Mouse (Mus musculus): ENCODE data around the gene Gm20388.

Gm20388 gene

DNA sequence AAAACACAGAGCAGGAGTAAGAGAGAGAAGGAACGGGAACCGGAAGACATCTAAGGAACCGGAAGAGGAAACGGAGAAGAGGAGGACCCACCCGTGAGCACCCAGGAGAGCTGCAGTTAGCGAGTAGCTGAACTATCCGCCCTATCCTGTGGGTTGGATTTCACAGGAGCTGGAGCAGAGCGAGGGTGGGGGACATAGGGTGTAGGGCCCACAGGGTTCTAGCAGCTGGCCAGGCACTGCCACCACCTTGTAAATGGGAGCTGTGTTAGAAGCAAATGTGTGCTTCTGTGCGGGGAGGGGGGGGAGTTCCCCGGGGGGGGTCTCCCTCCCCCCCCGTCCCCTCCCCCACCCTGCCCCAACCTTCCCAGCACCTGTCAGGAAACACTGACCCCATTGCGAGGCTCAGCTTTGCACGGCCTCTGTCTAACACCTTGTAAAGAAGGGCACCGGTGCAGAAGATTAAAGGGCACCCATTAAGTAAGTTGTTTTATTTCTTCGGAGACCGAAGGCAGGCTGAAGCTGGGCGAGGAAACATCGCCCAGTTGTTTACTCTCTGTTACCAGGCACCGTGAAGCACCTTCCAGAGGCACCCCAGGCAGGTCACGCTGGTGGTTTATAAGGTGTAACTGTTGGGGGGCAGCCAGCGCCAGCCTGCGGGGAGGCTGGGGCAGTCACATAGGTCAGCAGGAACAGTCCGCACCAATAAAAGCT, 1573.6 kb downstream of the Gm20388 start:
- DNase-seq: no peak

DNA sequence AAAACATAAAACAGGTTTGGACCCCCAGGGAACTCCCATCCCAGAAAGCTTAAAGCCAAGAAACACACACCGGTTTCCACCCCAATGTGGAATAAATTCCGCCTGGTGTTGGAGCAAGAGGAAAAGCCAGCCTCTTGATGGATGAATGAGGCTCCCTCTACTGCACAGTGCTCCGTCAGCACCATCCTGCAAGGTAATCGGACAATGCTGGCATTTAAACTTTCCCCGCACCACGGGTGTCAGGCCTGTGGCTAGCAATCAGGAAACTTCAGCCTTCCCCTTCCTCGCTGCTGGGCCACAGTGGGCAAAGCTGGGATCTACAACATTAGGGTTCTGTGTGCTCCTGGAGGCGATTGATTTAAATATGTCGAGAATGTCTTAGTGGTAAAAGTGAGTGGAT, 1581.0 kb downstream of the Gm20388 start:
- no peak for DNase-seq

DNA sequence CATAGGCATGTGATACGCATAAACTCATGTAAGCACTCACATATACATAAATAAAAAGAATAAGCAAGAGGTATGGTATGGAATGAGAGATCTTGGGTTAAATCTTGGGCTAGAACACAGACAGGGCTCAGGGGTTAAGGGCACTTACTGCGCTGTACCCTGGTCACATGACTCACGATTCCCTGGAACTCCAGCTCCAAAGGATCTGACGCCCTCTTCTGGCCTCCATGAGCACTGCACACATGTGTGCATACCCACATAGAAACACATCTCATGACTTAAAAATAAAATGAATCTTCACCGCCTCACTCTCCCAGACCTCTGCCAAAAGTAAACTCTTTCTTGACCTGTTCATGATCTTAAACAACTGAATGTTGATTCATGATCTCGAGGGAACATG, 1587.0 kb downstream of the Gm20388 start:
- no peak for DNase-seq

DNA sequence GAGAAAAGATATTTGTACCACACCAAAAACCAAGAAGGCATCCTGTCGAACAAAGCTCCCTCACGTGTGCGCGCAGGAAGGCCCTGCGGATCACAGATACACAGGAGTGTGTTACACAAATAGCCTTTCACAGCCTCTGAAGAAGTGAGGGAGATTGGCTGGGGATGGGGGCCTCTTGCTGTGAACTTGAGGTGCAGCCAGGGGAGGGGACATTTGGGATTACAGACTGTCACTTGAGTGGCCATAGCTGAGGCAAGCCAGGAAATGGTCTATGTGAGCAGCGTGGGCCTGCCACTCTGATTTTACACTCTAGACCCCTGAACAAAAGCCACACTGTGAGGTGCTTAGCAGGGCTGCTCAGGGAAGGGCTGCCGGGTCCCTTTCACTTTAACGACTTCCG, 1601.1 kb downstream of the Gm20388 start:
- no peak for DNase-seq

DNA sequence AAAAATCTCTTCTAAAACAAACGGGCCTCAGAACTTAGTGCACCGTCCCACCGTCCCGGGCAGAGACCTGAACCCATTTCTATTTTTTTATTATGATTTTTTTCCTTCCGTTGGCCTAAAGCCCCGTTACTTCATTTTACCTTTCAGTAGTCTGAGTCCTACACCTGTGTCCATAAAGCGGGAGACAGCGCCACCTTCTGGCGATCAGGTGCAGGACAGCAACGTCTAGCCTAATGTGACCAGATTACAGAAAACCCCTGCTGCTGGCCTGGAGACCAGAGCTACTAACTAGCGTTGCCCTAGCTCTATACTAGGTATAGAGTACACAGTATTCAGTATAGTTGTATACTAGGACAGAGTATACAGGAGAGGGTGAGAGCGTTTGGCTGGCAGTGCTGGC, 1602.8 kb downstream of the Gm20388 start:
- DNase-seq: peak; percentile 81 to 82

DNA sequence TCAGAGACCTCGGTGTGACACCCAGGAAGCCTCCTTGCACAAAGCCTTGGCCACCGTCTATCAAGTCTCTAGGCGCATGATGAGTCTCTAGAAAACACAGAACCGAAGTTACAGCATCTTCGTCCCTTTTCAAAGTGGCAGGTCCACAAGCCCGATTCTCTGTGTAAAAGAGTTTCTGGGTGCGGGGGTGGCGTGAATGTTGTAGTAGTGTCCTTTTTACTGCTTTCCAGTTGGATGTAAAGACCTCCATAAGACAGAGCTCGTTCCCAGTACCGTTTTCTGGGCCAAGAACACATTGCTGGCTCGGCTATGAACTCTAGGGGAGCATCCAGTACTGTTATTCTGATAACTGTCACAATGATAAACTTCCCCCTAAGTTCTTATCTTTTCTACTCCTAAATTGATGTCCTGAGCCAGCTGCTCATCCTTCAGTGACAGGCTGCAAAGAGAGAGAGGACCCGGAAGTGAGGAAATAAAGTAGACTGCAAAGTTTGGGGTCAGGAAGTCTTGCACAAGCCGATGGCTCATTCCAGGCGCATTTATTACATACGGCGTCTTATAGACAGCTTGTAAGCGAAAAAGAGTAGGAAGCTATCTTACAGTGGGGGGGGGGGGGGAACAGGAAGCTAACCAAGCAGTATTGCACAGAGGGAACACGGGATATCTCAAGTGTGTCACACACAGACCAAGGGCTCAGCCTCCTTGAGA, 1614.6 kb downstream of the Gm20388 start:
- no peak for DNase-seq

DNA sequence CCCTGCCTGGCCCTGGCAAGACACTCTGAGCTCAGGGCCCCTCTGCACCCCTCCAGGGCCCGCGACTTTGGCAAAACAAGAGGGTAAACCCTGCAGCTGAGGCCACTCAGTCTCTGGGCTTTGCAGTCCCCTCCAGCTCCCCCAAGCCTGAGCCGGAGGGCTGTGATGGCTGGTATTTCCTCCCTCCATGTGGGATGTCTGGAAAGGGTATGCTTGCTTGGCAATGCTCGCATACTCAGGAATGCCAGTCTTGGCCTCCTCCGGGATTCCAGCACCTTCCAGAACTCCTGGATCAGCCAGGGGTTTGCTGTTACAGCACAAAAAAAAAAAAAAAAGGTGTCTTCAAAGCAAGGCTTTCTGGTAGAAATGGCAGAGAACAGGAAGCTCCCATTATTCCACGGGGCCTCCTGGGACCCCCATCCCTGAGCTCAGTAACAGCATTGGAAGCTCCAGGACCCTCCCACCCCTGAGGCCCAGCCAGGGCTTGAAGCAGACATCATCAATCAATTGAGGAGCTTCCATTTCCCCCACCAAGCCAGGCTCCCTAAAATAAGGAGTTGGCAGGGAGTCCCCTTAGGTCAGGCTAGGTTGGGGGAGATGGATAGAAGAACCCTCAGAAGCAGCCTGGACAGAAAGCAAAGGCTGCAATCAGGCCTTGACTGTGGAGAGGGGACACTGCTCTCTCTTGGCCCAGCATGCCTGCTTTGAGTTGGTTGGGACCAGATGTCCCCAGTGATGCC, 1616.3 kb downstream of the Gm20388 start:
- DNase-seq: no peak

DNA sequence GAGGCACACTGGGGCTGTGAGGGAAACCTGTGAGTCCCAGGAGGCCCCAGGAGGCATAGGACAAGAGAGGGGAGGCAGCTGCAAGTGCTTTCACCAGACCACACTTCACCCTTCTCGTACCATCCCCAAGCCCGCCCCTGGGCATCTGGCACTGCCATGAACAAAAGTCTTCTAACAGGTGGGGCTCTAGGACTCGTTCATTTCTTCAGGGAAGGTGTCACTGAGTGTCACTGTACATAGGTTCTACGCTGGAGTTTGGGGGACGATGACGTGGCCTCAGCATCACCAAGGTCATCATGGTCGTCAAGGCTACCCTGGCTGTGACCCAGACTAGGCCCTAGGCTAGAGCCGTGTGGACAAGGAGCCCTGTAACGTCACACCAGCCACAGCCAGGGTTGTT, 1617.1 kb downstream of the Gm20388 start:
- no peak for DNase-seq

DNA sequence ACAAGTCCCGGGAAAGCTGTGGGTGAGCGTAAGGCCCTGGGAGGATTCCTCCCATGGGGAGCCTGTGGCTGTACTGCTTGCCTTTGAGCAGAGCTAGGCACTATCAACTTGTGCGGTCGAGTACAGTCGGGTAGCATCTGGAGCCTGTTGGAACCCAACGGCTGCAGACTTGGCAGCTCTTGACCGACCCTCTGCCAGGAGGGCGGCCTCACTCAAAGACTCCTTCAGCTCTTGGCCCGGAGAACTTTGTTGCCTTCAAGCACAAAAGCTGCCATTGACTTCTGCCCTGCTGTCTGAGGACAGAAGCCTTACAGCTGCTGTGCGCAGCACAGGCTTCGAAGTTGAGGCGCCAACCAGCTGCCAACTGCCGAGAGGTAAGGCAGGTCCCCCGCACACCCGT, 1618.1 kb downstream of the Gm20388 start:
- DNase-seq: no peak

DNA sequence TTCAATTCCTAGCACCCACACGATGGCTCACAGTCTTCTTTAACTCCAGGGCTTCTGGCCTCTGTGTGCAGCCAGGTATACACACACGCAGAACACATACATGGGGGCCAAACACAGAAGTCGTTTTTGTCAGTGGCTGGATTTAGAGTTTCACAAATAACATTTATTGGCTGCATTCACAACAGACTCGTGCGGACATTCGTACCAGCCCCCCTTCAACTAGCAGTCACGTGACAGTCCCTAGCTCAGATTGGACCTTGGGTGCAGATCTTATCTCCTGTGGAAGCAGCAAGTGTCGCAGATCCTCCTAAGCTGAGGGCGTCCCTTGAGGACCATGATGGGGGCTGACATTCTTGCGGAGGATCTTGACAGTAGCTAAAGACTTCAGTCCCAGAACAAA, 1620.0 kb downstream of the Gm20388 start:
- no peak for DNase-seq

DNA sequence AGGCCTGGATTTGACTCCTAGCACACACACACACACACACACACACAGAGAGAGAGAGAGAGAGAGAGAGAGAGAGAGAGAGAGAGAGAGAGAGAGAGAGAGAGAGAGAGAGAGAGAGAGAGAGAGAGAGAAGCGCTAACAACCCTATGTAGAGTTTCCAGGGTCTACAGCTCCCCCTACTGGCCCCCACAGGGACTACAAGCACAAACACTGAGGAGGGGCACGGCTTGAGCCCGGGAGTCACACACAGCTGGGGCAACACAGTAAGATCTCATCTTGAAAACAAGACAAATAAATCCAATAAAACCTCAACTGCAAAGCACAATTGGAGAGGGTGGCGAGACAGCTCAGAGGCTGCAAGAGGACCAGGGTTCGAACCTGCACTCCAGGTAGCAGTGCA, 1621.7 kb downstream of the Gm20388 start:
- DNase-seq: peak; percentile 53 to 59

DNA sequence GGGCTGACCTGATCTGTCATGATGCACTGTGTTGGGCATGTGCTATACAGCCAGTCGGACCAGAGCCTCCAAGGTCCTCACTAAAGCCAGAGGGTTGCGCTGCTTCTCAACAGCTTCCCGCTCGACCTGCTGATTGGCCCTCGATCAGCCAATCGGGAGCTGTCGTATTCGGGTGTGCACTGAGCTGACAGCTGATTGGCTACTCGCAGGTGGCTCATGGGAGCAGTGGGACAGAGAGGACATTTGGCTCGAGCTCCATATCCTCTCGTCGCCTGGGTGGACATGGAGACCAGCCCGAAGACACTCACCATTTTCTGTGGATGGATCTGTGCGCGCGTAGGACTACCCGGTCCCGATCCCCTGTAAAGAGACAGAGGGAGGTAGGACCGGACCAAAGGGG, 1631.2 kb downstream of the Gm20388 start:
- DNase-seq: no peak

DNA sequence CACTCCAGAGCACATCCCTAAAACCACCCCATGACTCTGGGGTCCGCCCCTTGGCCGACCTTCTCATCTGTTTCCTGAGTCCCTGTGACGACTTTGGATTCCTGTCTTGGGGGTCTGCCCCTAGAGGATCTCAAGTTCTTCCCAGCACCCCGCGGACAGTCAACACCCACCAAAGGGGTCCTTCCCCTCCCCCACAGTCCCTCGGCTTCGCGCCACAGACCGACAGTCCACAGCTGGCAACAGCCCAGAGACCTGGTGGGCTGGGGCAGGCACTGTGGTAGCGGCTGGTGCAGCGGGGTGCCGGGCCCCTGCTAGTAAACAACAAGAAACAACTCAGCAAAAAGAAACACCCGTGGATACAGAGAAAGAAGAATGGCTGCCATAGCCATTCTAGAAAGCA, 1632.3 kb downstream of the Gm20388 start:
- no peak for DNase-seq

DNA sequence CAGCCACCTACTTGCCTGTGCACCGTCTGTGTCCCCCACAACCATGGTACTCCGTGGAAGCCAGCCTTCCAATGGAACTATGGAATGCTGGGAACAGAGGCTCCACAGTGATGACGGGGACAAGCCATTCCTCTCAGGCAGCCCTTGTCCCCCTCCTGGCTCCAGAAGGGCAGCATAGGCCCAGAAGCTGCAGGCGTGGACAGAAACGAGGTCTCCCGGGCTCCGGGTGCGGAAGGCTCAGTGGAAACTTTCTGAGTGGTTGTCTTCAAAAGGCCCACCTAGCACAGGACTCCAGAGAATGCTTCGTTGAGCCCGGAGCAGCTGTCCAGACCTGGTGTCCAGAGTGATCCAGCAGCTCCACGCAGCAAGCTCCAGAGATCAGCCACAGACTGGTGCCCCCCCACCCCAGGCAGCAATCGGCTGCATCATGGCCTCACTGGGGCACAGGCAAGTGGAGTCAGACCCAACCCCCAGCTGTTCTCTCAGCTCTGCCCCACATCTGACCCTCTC, 1633.7 kb downstream of the Gm20388 start, which contains the start of gene 1700018B08Rik:
Gene 1700018B08Rik, minus strand, starts transcription at position 45 of the 510 bp plus-strand sequence.
- DNase-seq: no peak

DNA sequence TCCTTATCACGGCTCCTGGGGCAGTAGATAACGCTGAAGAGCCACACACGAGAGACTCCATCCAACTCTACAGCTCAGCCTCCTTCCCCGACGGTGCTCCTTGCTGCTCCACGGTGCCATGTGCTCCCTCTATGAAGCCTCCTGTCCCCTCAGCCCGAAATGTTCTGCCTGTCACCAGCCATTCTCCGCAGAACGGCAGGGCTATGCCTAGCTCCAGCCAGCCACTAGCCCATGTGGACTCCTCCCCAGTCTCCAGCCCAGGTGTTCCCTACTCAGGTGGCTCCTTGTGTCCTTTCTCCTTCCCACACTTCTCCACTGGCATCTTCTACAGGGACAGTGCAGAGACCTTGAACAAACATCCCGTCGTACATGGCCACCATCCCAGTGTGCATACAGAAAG, 1634.3 kb downstream of the Gm20388 start:
- no peak for DNase-seq

DNA sequence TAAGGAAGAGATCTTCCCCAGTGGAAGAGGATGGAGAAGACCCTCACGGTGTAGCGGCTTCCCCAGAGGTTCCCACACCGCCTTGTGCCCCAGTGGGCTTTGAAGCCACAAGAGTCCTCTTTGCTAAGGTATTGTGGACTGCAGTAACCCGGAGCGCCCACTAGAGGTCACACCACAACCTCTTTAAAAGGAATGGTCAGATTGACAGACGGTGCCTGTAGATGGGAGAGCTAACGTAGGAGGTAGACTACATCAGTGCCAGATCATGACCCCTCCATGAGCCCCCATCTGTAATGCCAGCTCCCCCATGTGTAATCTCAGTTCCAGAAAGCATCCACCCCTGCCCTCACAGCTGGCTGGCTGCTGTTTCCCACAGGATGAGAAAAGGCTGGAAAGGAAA, 1636.5 kb downstream of the Gm20388 start:
- DNase-seq: peak; percentile 79 to 80

DNA sequence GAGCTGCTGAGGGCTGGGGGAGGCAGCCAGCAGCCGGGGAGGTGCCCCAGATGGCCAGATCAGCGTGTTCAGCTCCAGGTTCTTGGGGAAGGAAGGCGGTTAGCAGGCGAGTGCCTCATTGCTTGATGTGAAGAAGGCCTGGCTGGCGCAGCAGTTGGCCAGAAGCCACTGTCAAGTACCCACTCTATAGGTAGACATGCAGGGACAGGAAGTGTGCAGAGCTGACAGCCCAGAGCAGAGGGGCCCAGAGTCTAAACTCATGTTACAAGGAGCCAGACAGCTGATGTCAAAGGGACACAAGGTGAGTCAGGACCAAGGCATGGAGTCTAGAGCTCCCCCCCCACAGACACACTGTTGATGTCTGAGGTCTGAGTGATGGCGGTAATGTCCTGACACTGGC, 1639.4 kb downstream of the Gm20388 start:
- no peak for DNase-seq

DNA sequence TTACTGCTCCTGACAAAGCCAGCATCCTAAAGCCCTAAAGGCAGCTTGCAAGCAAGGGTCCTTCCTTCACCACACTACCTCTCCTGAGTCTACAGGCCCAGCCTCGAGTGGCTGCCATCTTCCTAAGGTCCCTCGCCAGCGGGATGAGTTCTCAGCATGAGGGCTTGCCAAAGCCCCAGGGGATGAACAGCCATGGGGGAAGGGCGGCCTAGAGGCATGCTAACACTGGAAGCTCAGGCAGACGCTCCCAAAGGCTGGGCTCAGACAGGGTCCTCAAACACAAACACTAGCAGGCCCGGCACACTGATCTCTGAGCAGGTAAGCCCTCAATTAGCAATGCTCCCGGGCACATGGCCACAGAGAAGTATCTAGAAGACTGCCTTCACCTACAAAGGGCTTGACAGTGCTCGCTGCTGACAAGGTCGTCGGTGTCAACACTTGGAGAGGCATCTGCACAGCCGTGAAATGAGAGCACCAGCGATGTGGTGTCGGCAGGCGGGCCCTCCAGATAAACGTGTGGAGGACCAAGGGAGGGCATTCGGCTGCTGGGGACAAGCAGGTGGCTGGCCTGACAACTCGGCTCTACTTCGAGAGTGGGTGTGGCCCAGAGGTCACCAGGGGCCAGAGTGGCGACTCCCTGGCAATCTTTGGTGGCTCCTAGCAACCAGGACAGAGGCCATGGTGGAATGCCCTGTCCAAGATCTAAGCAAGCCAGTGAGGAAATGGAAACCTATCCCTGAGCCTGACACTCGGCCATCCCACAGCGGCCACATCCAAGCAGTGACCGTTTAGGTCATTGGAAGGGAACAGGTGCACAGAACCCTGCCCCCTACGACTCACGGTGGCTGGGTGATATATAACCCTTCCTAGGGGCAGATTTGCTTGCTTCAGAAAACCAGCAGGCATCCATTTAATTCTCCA, 1640.7 kb downstream of the Gm20388 start:
- DNase-seq: no peak

DNA sequence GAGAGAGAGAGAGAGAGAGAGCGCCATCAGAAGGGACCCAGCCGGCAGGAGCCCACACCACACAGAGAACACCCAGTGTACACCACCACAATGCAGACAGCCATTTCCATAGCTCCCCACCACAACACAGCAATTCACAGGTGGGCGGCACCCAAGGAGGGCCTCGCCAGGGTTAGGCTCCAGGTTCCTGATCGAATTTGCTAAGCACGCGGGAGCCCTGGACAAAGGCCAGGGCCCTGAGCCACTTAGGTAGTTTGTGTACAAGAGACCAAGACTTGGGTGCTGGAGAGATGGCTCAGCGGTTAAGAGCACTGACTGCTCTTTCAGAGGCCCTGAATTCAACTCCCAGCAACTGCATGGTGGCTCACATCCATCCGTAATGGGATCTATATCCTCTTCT, 1641.9 kb downstream of the Gm20388 start:
- no peak for DNase-seq

DNA sequence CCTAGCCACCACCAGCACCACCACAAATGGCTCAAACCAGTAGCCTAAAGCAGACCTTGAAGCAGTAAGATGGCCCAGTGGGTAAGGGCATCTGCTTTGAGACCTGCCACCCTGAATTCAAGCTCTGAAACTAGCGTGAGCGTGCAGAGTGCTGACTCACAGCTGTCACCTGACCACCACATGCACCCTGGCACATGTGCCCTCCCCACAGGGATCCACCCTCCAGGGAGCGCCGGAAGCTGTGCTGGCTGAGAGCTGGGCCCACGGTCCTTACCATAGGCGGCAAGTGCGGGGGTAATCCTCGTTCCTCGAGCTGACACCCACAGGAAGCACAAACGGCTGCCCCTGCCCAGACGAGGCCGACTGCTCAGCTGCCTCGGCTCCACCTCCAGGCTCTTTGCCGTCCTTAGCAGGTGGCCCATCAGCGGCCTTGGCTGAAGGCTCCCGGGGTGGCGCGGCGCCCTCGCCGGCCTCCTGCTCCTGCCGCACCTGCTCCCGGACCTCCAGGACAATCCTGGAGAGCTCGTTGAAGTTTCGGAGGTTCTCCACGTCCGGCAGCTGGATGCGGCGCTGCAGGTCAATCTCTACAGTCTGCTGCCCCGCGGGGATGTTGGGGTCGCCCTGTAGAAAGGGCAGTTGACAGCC, 1643.3 kb downstream of the Gm20388 start:
- DNase-seq: no peak

DNA sequence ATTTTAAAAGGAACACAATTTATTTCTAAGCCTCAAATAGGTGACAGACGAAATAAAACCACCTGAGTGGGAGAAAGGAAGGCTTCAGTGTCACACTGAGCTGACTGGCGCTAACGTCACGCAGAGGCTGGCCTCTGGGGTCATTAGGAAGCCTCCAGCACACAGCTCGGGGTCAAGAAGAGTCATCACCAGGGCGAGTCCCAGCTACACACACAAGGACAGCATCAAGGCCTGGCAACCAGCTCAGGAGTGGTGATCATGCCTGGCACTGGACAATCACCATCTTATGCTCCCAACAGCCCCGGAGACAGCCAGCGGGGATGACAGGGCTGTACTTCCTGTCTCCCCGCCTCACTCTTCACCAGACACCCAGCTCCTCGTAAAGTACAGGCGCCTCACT, 1647.1 kb downstream of the Gm20388 start:
- DNase-seq: no peak

DNA sequence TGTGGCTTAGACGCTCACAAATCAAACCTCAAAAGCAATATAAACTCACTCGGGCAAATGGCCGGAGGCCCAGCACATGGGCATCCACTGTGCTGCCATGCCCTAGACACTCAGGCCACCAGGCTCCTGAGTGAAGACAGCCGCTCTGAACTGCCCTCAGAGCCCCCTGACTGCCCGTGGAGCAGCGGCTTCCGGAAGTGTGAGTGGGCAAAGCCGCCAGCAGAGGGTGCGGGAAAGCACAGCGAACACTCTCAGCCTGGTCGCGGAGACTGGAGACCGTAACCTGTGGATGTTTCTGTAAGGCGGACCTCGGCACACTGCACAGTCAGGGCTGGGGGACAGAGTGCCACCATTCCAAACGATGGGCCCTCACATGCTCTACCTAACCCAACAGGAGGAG, 1647.9 kb downstream of the Gm20388 start:
- no peak for DNase-seq

All from B cell, adult 2 months (primary cell).